Mouse (Mus musculus): ENCODE data around the gene Gm10401.

Gene Gm10401

GRCm38 (mm10) chr5:115070457-115070856 lies 27.6 kb downstream of the Gm10401 start:
- DNase-seq (ENCODE audit: low read depth, low spot score) = no peak

- DNase-seq (ENCODE audit: low read depth, low spot score) = no peak
Measured at GRCm38 (mm10) chr5:115069611-115070010, 28.5 kb downstream of the Gm10401 start.

GRCm38 (mm10) chr5:115068671-115069421 lies 29.2 kb downstream of the Gm10401 start:
- no peak for DNase-seq (ENCODE audit: low read depth, low spot score)

GRCm38 (mm10) chr5:115066245-115066644 lies 31.9 kb downstream of the Gm10401 start:
- no peak for DNase-seq (ENCODE audit: low read depth, low spot score)

- DNase-seq (ENCODE audit: low read depth, low spot score) = no peak
Measured at GRCm38 (mm10) chr5:115063391-115063790, 34.7 kb downstream of the Gm10401 start.

GRCm38 (mm10) chr5:115062566-115062965 lies 35.5 kb downstream of the Gm10401 start:
- DNase-seq (ENCODE audit: low read depth, low spot score) = no peak

- no peak for DNase-seq (ENCODE audit: low read depth, low spot score)
Measured at GRCm38 (mm10) chr5:115060977-115061376, 37.1 kb downstream of the Gm10401 start.

- DNase-seq (ENCODE audit: low read depth, low spot score) = no peak
Measured at GRCm38 (mm10) chr5:115060067-115060695, 37.9 kb downstream of the Gm10401 start.

GRCm38 (mm10) chr5:115058584-115059297 lies 39.4 kb downstream of the Gm10401 start:
- no peak for DNase-seq (ENCODE audit: low read depth, low spot score)

- no peak for DNase-seq (ENCODE audit: low read depth, low spot score)
Measured at GRCm38 (mm10) chr5:115057153-115057552, 40.9 kb downstream of the Gm10401 start.

GRCm38 (mm10) chr5:115055418-115055817 lies 42.7 kb downstream of the Gm10401 start:
- no peak for DNase-seq (ENCODE audit: low read depth, low spot score)

- no peak for DNase-seq (ENCODE audit: low read depth, low spot score)
Measured at GRCm38 (mm10) chr5:115053791-115054396, 44.2 kb downstream of the Gm10401 start.

- DNase-seq (ENCODE audit: low read depth, low spot score) = no peak
Measured at GRCm38 (mm10) chr5:115052546-115052945, 45.5 kb downstream of the Gm10401 start.

- DNase-seq (ENCODE audit: low read depth, low spot score) = no peak
Measured at GRCm38 (mm10) chr5:115050776-115051175, 47.3 kb downstream of the Gm10401 start.

- no peak for DNase-seq (ENCODE audit: low read depth, low spot score)
Measured at GRCm38 (mm10) chr5:115049692-115050091, 48.4 kb downstream of the Gm10401 start.
